Mouse (Mus musculus): ENCODE results near the gene Cuedc1.

DNA sequence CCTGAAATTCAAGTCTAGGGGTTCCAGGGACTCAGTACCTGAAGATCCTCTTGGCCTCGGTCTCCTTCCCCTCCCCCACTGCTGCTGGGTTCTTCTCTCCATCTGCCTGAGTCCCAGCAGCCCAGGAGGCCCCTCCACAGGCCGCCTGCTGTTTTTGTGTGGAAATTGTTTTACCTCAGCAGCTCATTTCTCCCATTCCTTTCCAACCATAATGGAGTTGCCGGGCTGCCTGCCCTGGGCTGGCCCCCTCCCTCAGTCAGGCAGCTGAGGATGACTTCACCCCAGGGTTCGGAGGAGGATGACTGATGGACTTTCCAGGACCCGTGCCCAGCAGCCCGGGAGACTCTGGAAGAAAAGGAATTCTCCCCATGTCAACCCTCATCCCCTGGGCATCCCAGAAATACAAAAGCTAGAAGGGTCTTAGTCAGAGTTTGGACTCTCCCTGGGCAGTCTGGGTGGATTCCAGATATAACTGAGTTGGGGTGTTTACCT is 82.7 kb downstream of the Cuedc1 start:
- no peak for TF ChIP-seq POLR2A (IDR thresholded peaks at IDR 0.05; ENCODE audit: low read depth, low read length)
- TF ChIP-seq CTCF (IDR thresholded peaks at IDR 0.05; ENCODE audit: extremely low read depth, insufficient read depth, insufficient read length, insufficient replicate concordance), result no peak

Data from spleen, adult 2 months (tissue).